Mouse (Mus musculus): ENCODE results near the gene Faap20. TPM values are rescaled to one million over a fixed set of nuclear protein-coding genes. Genes with fewer than 3 reads are reported as not detected.

Faap20 gene
- polyA plus RNA-seq, 1 experiment from 2014 or later, result 61.4 TPM

DNA sequence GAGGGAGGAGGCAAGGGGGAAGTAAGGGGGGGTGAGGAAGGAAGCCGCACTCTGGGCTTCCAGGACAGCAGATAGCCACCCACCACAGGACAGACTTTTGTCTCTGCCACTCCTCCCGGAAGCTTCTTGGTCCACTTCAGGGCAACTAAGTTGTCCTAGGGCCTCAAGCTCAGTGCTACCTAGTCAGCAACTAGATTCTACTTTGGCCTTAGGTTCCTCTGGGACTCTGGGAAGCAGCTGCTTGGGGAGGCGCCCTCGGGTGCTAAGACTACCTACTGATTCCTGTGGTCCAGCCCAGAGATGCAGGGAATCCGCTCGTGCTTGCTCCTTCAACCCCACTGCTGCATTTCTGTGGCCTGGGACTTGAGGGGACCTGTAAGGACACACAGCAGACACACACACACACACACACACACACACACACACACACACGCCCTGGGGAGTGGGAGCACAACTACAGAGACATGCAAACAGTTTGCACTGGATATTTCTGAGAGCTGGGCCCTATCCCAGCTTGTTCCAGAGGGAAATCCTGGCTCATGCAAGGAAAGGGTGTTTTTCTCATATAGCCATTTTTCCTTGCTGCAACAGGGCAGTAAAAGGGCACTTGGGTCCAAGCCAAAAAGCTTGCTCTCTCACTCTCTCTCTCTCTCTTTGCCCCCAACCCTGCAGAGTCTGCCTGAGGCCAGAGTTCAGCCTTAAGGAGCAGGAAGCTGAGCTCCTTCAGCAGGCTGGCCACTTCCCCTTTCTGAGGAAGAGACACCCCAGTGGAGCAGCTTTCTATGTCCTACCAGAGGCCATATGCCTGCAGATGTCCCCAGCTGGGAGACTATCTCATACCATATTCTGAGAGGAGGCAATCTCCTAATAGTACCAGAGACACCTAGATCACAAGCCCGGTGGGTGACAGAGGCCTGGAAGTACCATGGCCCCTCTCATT, 15.0 kb upstream of the Faap20 start:
- peak; percentile 20 for ATAC-seq
- peak overlapping the region; percentile 32 for H3K9ac ChIP-seq (replicated peaks; ENCODE audit: low read depth)
- H3K36me3 ChIP-seq (ENCODE audit: insufficient read depth, low read length), result no peaks in the 10 kb centered on the region
- DNase-seq (ENCODE audit: low spot score), result peak; percentile 81
- TF ChIP-seq CTCF (IDR thresholded peaks at IDR 0.05) (no peak), EP300 (IDR thresholded peaks at IDR 0.05) (no peak)
- peak overlapping the region; percentile 99 for H3K27ac ChIP-seq (ENCODE audit: low read length)
- WGBS, result 20% methylated on average over 8 of the region's 8 CpGs
- no peaks in the 10 kb centered on the region for H3K27me3 ChIP-seq (replicated peaks; ENCODE audit: insufficient read depth, low read length)
- no peaks in the 10 kb centered on the region for H3K9me3 ChIP-seq (ENCODE audit: low read length)
- H3K4me3 ChIP-seq (ENCODE audit: low read depth, low read length), result 0 out of 2 replicates have a peak overlapping the region, but pooled peaks have one; percentile 1
- H3K4me1 ChIP-seq (ENCODE audit: insufficient read depth, low read depth, low read length), result peaks cover 47% of the 10 kb centered on the region
- H3K4me2 ChIP-seq (replicated peaks; ENCODE audit: low read depth, low read length), result peak overlapping the region; percentile 44

DNA sequence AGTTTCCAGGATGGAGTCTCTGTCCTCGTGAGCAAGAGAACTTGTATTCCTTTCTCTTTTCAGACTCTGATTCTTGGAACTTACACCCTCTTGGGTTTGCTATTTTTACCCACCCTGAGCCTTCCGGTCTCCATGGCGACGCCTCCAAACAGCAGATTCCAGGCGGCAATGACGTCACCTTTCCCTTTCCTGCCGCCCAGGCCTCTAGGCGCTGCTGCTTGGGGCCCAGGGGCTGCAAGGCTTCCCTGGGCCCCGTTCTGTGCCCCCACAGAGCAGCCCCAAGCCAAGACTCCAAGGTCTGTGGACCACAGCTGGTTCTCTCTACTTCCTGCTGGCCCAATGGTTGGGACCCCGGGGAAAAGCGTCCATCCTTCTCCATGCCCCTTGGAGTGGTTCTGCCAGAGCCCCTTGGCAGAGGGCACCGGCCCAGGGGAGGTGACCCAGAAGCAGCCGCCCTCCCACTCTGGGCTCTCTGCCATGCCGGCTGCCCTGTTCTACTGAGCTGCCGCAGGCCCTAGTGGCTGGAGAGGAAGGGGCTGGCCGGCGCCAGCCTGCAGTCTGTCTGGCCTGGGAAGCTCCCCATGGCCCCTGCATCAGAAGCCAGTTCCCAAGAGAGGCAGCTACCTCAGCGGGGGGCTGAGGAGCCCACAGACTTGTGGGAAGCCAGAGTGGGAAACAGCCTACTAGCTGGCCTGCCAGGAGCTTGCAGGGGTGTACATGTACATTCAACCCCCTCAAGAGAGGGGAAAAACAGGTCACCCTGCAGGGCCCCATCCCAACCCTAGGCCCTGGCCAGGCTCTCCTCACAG, 14.1 kb upstream of the Faap20 start:
- H3K9ac ChIP-seq (replicated peaks; ENCODE audit: low read depth), result peak overlapping the region; percentile 36
- H3K27ac ChIP-seq (ENCODE audit: low read length), result peak overlapping the region; percentile 99
- no peak overlapping the region for H3K4me3 ChIP-seq (ENCODE audit: low read depth, low read length)
- DNase-seq (ENCODE audit: low spot score) (peak; percentile 99), ATAC-seq (peak; percentile 87)
- no peaks in the 10 kb centered on the region for H3K9me3 ChIP-seq (ENCODE audit: low read length)
- H3K4me1 ChIP-seq (ENCODE audit: insufficient read depth, low read depth, low read length), result peaks cover 47% of the 10 kb centered on the region
- H3K36me3 ChIP-seq (ENCODE audit: insufficient read depth, low read length), result no peaks in the 10 kb centered on the region
- 2% methylated on average over 18 of the region's 18 CpGs for WGBS
- H3K27me3 ChIP-seq (replicated peaks; ENCODE audit: insufficient read depth, low read length), result no peaks in the 10 kb centered on the region
- H3K4me2 ChIP-seq (replicated peaks; ENCODE audit: low read depth, low read length), result peak overlapping the region; percentile 44
- TF ChIP-seq EP300 (IDR thresholded peaks at IDR 0.05), result peak; percentile 96
- TF ChIP-seq CTCF (IDR thresholded peaks at IDR 0.05), result peak; percentile 52

DNA sequence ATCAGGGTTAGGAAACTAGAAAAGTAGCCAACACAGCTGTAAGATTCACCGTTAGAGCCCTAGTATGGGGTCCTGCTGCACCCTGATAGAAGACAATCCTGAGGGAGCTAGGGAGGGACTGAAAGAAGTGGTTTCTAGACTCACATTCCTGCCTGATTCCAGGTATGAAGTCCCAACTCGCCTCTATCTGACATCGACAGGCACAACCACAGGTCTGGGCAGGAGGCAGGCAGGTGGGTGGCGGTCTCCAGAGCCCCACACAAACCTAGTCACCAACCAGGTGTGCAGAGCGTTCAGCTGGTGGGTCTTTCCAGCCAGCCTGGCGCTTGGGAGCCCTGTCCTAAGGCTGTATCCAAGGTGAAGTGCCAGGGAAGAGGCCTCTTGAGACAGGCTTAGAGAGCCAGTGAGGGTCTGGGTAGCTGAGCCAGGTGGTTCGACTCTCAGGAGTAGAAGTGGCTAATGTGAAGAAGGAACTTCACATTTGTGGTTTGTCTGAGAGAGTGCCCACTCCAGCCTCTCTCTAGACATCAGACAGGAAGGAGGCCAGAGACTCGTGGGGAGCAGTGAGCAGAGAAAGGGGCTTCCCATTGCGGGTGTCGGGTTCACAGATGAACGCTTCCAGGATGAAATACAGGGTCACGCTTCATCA, 12.7 kb upstream of the Faap20 start:
- no peaks in the 10 kb centered on the region for H3K9me3 ChIP-seq (ENCODE audit: low read length)
- H3K27ac ChIP-seq (ENCODE audit: low read length), result peak overlapping the region; percentile 99
- 50% methylated on average over 12 of the region's 12 CpGs for WGBS
- DNase-seq (ENCODE audit: low spot score) (peak; percentile 87), ATAC-seq (peak; percentile 53)
- H3K4me1 ChIP-seq (ENCODE audit: insufficient read depth, low read depth, low read length), result peaks cover 47% of the 10 kb centered on the region
- H3K27me3 ChIP-seq (replicated peaks; ENCODE audit: insufficient read depth, low read length), result no peaks in the 10 kb centered on the region
- H3K9ac ChIP-seq (replicated peaks; ENCODE audit: low read depth), result no peak overlapping the region
- TF ChIP-seq CTCF (IDR thresholded peaks at IDR 0.05) (no peak), EP300 (IDR thresholded peaks at IDR 0.05) (peak; percentile 88)
- H3K4me2 ChIP-seq (replicated peaks; ENCODE audit: low read depth, low read length), result no peak overlapping the region
- no peaks in the 10 kb centered on the region for H3K36me3 ChIP-seq (ENCODE audit: insufficient read depth, low read length)
- no peak overlapping the region for H3K4me3 ChIP-seq (ENCODE audit: low read depth, low read length)

DNA sequence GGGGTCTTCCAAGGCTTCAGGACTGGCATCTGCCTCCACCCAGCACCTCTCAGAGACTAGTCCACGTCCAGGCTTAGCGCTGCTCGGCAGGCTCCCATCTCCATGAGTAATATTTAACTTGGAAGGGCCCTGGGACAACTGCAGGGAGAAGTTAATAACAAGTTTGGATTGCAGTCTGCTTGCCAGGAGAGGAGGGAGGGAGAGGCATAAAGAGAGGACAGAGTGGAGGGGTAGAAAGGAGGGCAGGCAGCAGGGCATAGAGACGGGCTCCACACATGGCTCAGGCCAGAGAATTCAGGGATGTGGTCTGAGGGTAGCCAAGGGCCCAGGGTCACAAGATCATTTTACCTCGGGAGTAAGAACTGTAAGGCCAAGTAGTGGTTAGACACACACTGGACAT, 11.3 kb upstream of the Faap20 start:
- 31% methylated on average over 5 of the region's 5 CpGs for WGBS
- ATAC-seq, result peak; percentile 18
- Histone ChIP-seq H3K4me1 (ENCODE audit: insufficient read depth, low read depth, low read length) (peaks cover 44% of the 10 kb centered on the region), H3K9me3 (ENCODE audit: low read length) (no peaks in the 10 kb centered on the region), H3K9ac (replicated peaks; ENCODE audit: low read depth) (no peak overlapping the region), H3K27ac (ENCODE audit: low read length) (peak overlapping the region; percentile 66), H3K4me2 (replicated peaks; ENCODE audit: low read depth, low read length) (no peak overlapping the region), H3K27me3 (replicated peaks; ENCODE audit: insufficient read depth, low read length) (no peaks in the 10 kb centered on the region), H3K4me3 (ENCODE audit: low read depth, low read length) (no peak overlapping the region), H3K36me3 (ENCODE audit: insufficient read depth, low read length) (no peaks in the 10 kb centered on the region)
- DNase-seq (ENCODE audit: low spot score), result peak; percentile 92
- TF ChIP-seq CTCF (IDR thresholded peaks at IDR 0.05) (no peak), EP300 (IDR thresholded peaks at IDR 0.05) (no peak; the same call in 1 of the 2 replicates)

- 68% methylated on average over 6 of the region's 6 CpGs for WGBS
- Histone ChIP-seq H3K4me2 (replicated peaks; ENCODE audit: low read depth, low read length) (no peak overlapping the region), H3K4me1 (ENCODE audit: insufficient read depth, low read depth, low read length) (peaks cover 32% of the 10 kb centered on the region), H3K4me3 (ENCODE audit: low read depth, low read length) (no peak overlapping the region), H3K9ac (replicated peaks; ENCODE audit: low read depth) (no peak overlapping the region), H3K9me3 (ENCODE audit: low read length) (no peaks in the 10 kb centered on the region), H3K36me3 (ENCODE audit: insufficient read depth, low read length) (no peaks in the 10 kb centered on the region), H3K27me3 (replicated peaks; ENCODE audit: insufficient read depth, low read length) (no peaks in the 10 kb centered on the region), H3K27ac (ENCODE audit: low read length) (no peak overlapping the region)
- ATAC-seq, result no peak
- DNase-seq (ENCODE audit: low spot score), result no peak
- no peak for TF ChIP-seq EP300 (IDR thresholded peaks at IDR 0.05)
- no peak for TF ChIP-seq CTCF (IDR thresholded peaks at IDR 0.05)
Observed at GRCm38 (mm10) chr4:155239494-155239893, 10.1 kb upstream of the Faap20 start.

Data from lung, postnatal 0 days (tissue).